Mouse (Mus musculus) stomach, embryonic 15.5 days (tissue): ENCODE results near the gene B3gnt6. TPM values are rescaled to one million over a fixed set of nuclear protein-coding genes. Genes with fewer than 3 reads are reported as not detected.

Experiments
- ATAC-seq: fragments of 200-750 bp; cut with Nextera tagmentation; 2 replicates; pipeline ENCODE4 v1.8.0; 2017; ENCODE audit warnings: low read depth, moderate number of reproducible peaks, moderate TSS enrichment; ENCODE audit not compliant: insufficient read depth, low FRiP score
- H3K27ac ChIP-seq: fragments of 300-500 bp; sonication (generic); 2 replicates; pipeline ENCODE4 v1.5.1; 2015; ENCODE audit warnings: mild to moderate bottlenecking, inconsistent platforms
- H3K27me3 ChIP-seq: fragments of 300-500 bp; sonication (generic); replicated peaks from 2 replicates; pipeline ENCODE4 v1.6.1; 2015; ENCODE audit warnings: inconsistent platforms
- H3K36me3 ChIP-seq: fragments of 300-500 bp; sonication (generic); 2 replicates; pipeline ENCODE4 v1.6.1; 2015; ENCODE audit warnings: inconsistent platforms
- H3K4me1 ChIP-seq: fragments of 300-500 bp; sonication (generic); 2 replicates; pipeline ENCODE4 v1.6.1; 2015; ENCODE audit warnings: inconsistent platforms
- H3K4me2 ChIP-seq: fragments of 300-500 bp; sonication (generic); 2 replicates; pipeline ENCODE4 v1.6.1; 2015; ENCODE audit warnings: mild to moderate bottlenecking, inconsistent platforms
- H3K4me3 ChIP-seq: fragments of 300-500 bp; sonication (generic); replicated peaks from 2 replicates; pipeline ENCODE4 v1.5.1; 2015; ENCODE audit warnings: inconsistent platforms
- H3K9ac ChIP-seq: fragments of 300-500 bp; sonication (generic); 2 replicates; pipeline ENCODE4 v1.6.1; 2015; ENCODE audit warnings: inconsistent platforms
- H3K9me3 ChIP-seq: fragments of 300-500 bp; sonication (generic); 2 replicates; pipeline ENCODE4 v1.6.1; 2016; ENCODE audit warnings: inconsistent platforms
- WGBS: fragments of 180-500 bp; shearing (Covaris S2); methylation state at CpG from one replicate; pipeline ENCODE4 v1.1.7; 2015; 5-methylcytosine and 5-hydroxymethylcytosine counted together
- polyA plus RNA-seq: library from polyadenylated mRNA; unstranded; fragments of >200 nt; fragmentation: Nextera tagmentation; extraction: Ambion mirVana; gene quantifications from 2 replicates; pipeline ENCODE4 v1.2.1, GENCODE M21; 2015

The B3gnt6 gene
- polyA plus RNA-seq: 0.05 TPM in 2 replicates

GRCm38 (mm10) chr7:98199381-98199780, at the start of gene B3gnt6:
Gene B3gnt6 (minus strand): TSS chr7:98199481.
- Histone ChIP-seq H3K4me3 (no peak within 1 kb of the TSS), H3K27me3 (peaks cover 22% of the 10 kb centered on the region), H3K4me2 (no peak within 1 kb of the TSS), H3K27ac (no peak within 1 kb of the TSS), H3K9me3 (no peaks in the 10 kb centered on the region), H3K36me3 (no peaks in the 10 kb centered on the region), H3K9ac (no peak within 1 kb of the TSS), H3K4me1 (peaks cover 3% of the 10 kb centered on the region)
- no peak for ATAC-seq
- 79% methylated on average over 4 of the region's 4 CpGs for WGBS

GRCm38 (mm10) chr7:98236686-98237359, 37.5 kb upstream of the B3gnt6 start:
- Histone ChIP-seq H3K36me3 (no peaks in the 10 kb centered on the region), H3K4me3 (no peak overlapping the region), H3K27ac (no peak overlapping the region), H3K27me3 (no peaks in the 10 kb centered on the region), H3K9ac (no peak overlapping the region), H3K9me3 (no peaks in the 10 kb centered on the region), H3K4me1 (no peaks in the 10 kb centered on the region), H3K4me2 (no peak overlapping the region)
- 76% methylated on average over 3 of the region's 3 CpGs for WGBS
- no peak for ATAC-seq

GRCm38 (mm10) chr7:98223796-98224195, 24.5 kb upstream of the B3gnt6 start:
- H3K27me3 ChIP-seq: no peaks in the 10 kb centered on the region
- no peak overlapping the region for H3K4me3 ChIP-seq
- H3K4me1 ChIP-seq: no peaks in the 10 kb centered on the region
- no peak for ATAC-seq
- H3K27ac ChIP-seq: no peak overlapping the region
- H3K4me2 ChIP-seq: no peak overlapping the region
- H3K9ac ChIP-seq: no peak overlapping the region
- 93% methylated on average over 4 of the region's 4 CpGs for WGBS
- H3K36me3 ChIP-seq: 0 out of 2 replicates have a peak, but pooled peaks cover 3% of the 10 kb centered on the region
- no peaks in the 10 kb centered on the region for H3K9me3 ChIP-seq

- no peaks in the 10 kb centered on the region for H3K4me1 ChIP-seq
- no peaks in the 10 kb centered on the region for H3K9me3 ChIP-seq
- H3K27ac ChIP-seq: no peak overlapping the region
- H3K4me3 ChIP-seq: no peak overlapping the region
- H3K9ac ChIP-seq: no peak overlapping the region
- no peak overlapping the region for H3K4me2 ChIP-seq
- H3K36me3 ChIP-seq: 0 out of 2 replicates have a peak, but pooled peaks cover 2% of the 10 kb centered on the region
- no peak for ATAC-seq
- no peaks in the 10 kb centered on the region for H3K27me3 ChIP-seq
These were observed 17.4 kb upstream of the B3gnt6 start for GRCm38 (mm10) chr7:98216713-98217112.

GRCm38 (mm10) chr7:98202946-98203345, 3.7 kb upstream of the B3gnt6 start:
- Histone ChIP-seq H3K36me3 (no peaks in the 10 kb centered on the region), H3K9ac (no peak overlapping the region), H3K4me2 (no peak overlapping the region), H3K4me1 (no peaks in the 10 kb centered on the region), H3K9me3 (no peaks in the 10 kb centered on the region), H3K27ac (no peak overlapping the region), H3K27me3 (no peaks in the 10 kb centered on the region), H3K4me3 (no peak overlapping the region)
- no peak for ATAC-seq
- WGBS: 73% methylated on average over 4 of the region's 4 CpGs

DNA sequence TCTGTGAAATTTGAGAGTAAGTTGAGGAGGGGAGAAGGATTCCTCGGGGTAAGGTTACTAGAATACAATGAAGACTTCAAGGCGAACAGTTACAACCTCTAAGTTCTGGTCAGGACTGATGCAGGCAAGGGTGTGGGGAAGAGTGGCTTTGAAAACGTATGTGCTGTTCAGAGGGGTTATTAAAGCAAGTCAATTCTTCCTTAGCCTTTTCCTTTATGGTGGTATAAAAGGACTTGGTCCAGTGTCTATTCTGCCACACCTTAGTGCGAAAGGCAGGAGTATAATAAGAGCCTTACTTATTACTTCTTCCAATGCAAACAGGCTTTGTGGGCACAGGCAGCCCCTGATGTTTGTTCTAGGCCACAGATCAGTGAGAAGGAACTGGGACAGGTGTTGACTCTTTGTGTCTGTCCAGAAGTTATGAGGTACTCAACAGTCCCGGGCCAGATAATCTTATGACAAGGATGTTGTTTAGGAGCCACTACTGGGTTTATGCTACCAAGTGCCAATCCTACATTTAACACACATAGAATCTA, 2.3 kb upstream of the B3gnt6 start:
- no peaks in the 10 kb centered on the region for H3K4me1 ChIP-seq
- WGBS: 67% methylated on average over 5 of the region's 5 CpGs
- H3K9ac ChIP-seq: no peak overlapping the region
- no peaks in the 10 kb centered on the region for H3K36me3 ChIP-seq
- H3K9me3 ChIP-seq: no peaks in the 10 kb centered on the region
- H3K4me3 ChIP-seq: no peak overlapping the region
- H3K27me3 ChIP-seq: 0 out of 2 replicates have a peak, but pooled peaks cover 2% of the 10 kb centered on the region
- no peak overlapping the region for H3K27ac ChIP-seq
- no peak for ATAC-seq
- H3K4me2 ChIP-seq: no peak overlapping the region

DNA sequence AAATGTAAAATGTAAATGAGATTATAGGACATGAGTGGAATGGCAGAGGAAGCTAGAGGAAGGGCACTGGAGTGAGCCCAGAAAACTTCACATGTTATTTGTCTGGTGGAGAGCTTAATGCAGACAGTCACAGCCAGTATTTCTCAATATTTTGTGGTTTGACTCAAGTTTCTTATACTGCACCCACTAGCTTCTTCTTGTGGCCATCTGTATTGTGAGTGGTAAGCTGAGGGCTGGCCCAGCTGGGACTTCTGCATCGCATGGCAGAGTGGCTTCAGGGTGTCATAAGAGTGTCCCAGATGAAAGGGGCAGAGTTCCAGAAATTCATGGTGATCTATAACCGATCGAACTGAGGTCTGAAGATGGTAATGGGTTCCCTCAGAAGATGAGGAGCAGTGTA, 1.1 kb upstream of the B3gnt6 start:
- H3K36me3 ChIP-seq: no peaks in the 10 kb centered on the region
- H3K9me3 ChIP-seq: no peaks in the 10 kb centered on the region
- no peak overlapping the region for H3K27ac ChIP-seq
- no peaks in the 10 kb centered on the region for H3K4me1 ChIP-seq
- H3K27me3 ChIP-seq: peaks cover 12% of the 10 kb centered on the region
- H3K9ac ChIP-seq: no peak overlapping the region
- no peak overlapping the region for H3K4me3 ChIP-seq
- 81% methylated on average over 3 of the region's 3 CpGs for WGBS
- no peak for ATAC-seq
- H3K4me2 ChIP-seq: no peak overlapping the region

GRCm38 (mm10) chr7:98195151-98195801, 4.0 kb downstream of the B3gnt6 start:
- Histone ChIP-seq H3K9me3 (no peaks in the 10 kb centered on the region), H3K27me3 (peaks cover 47% of the 10 kb centered on the region), H3K4me3 (no peak overlapping the region), H3K4me1 (peaks cover 13% of the 10 kb centered on the region), H3K4me2 (no peak overlapping the region), H3K9ac (no peak overlapping the region), H3K27ac (no peak overlapping the region), H3K36me3 (no peaks in the 10 kb centered on the region)
- 32% methylated on average over 10 of the region's 10 CpGs for WGBS
- ATAC-seq: no peak

- Histone ChIP-seq H3K4me2 (peak overlapping the region; percentile 79), H3K9ac (no peak overlapping the region), H3K4me3 (peak overlapping the region; percentile 39), H3K36me3 (no peaks in the 10 kb centered on the region), H3K4me1 (peaks cover 16% of the 10 kb centered on the region), H3K27ac (no peak overlapping the region), H3K27me3 (peaks cover 47% of the 10 kb centered on the region), H3K9me3 (no peaks in the 10 kb centered on the region)
- peak; percentile 57 for ATAC-seq
- 1% methylated on average over 61 of the region's 61 CpGs for WGBS
These were observed 5.1 kb downstream of the B3gnt6 start for GRCm38 (mm10) chr7:98194026-98194792.

DNA sequence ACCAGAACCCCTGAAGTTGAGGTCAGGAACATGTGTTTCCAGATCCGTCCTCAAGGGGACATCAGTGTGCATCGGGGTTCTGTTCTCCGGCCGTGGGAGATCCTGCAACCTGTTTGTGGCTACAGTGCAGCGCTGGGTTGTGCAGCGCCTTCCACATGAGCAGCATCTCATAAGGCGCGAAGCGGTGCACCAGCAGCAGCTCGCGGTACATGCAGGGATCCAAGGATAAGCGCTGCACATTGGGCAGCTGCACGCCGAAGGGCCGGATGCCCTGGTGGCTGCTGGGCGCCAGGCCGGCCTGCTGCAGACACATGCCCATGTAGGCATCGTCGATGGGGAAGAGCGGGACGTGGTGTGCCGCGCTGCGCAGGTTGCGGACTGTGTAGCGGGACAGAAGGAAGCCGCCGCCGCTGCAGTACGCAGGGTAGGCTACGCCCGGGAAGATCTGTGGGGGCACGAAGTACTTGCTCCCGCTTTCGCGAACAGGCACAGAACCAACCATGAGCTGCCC, 5.7 kb downstream of the B3gnt6 start:
- WGBS: 6% methylated on average over 36 of the region's 36 CpGs
- H3K36me3 ChIP-seq: no peaks in the 10 kb centered on the region
- no peak overlapping the region for H3K9ac ChIP-seq
- no peaks in the 10 kb centered on the region for H3K9me3 ChIP-seq
- H3K27ac ChIP-seq: no peak overlapping the region
- peak overlapping the region; percentile 39 for H3K4me3 ChIP-seq
- peaks cover 47% of the 10 kb centered on the region for H3K27me3 ChIP-seq
- peak overlapping the region; percentile 79 for H3K4me2 ChIP-seq
- H3K4me1 ChIP-seq: peaks cover 16% of the 10 kb centered on the region
- 0 out of 2 replicates have a peak, but pooled peaks have one; percentile 29 for ATAC-seq

GRCm38 (mm10) chr7:98191571-98192250, 7.6 kb downstream of the B3gnt6 start:
- Histone ChIP-seq H3K4me2 (no peak overlapping the region), H3K9me3 (no peaks in the 10 kb centered on the region), H3K27me3 (peaks cover 47% of the 10 kb centered on the region), H3K4me1 (peaks cover 16% of the 10 kb centered on the region), H3K27ac (no peak overlapping the region), H3K4me3 (no peak overlapping the region), H3K36me3 (no peaks in the 10 kb centered on the region), H3K9ac (no peak overlapping the region)
- ATAC-seq: no peak
- 63% methylated on average over 17 of the region's 17 CpGs for WGBS
